Mouse (Mus musculus) lung, postnatal 36 days (tissue): ENCODE data around the gene Rbms2.

ENCODE experiments used
- DNase-seq: peaks from one replicate; pipeline ENCODE4 v3.0.0; 2022; ENCODE audit warnings: mixed read lengths

Gene Rbms2

DNA sequence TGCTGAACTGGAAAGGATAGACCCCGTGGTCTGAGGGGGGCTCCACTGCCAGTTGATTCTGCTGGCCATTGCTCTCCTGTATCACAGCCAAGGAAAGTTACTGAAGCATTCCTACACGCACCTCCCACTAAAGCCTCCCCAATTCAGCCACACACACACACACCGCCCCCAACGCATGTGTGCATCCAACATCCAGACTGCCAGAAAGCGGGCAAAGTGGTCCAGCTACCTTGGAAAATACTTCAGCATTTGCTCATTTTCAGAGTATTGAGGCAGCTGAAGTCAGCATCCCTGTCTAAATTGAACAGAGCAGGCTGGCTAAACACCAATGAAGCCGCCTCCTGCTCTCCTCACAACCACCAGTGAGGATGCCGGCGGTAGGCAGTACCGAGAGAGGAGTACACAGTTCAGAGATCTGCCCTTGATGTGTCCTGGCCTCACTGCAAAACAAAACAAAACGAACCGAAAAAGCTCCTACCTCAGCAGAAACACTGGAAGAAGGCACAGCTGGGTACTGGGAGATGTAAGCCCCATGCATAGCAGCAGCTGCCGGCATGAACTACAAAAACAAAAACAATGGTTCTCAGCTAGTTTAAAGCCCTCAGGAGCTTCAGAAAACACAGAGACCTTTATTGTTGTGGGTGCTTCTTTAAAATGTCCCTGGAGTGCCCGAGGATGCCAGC lies 46.3 kb downstream of the Rbms2 start:
- DNase-seq: no peak

DNA sequence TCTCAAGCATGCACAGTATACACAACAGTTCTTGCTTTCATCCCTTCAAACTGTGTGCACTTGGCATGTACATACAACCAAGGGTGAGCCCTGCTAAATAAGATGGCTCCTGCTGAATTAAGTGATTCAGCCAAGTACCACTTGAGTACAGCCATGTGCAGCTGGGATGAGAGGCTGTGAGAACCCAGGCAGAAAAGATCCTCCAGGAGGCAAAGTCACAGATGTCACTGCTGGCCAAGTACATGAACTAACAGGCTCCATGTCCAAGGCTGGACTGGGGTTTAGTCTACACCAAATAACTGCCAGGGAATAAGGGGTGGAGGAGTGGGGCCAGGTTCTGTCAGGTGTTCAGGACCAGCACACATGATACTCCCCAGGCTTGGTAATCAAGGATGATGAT lies 48.3 kb downstream of the Rbms2 start:
- DNase-seq: no peak

DNA sequence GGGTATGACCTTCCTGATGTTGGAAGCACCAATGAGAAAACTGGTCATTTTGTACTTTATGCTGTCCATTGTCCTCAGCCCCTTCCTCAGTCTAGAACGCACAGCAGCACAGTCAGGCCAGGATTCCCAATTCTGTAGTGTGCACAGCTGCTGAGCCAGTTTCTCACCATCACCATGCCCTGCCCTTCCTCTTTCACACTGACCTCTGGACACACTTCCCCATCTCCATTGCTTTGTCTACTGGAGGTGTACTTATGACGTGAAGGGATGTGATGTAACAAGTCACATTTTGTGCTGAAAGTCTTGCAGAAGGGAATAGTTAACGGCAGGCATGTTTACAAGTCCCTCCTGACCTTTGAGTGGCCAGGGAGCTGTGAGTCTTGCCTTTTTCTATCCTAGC lies 48.8 kb downstream of the Rbms2 start:
- DNase-seq: peak; percentile 51

DNA sequence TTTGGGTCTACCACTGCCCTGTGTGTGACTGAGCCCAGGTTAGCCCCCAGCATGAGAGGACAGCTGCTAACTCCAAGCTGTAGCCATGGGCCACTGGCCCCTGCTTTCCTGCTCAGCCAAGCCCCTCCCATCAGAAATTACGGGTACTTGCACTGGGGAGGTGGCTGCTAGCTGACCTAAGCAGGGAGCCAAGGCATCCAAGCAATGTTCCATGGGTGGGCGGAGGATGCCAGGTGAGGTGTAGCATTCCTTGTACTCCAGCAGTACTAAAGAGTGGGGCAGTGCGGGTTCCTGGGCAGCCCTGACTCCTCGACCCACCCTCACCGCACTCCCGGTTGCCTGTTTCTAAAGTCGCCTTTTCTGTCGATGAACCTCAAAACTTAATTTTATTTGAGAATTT lies 52.0 kb downstream of the Rbms2 start:
- DNase-seq: peak; percentile 19

DNA sequence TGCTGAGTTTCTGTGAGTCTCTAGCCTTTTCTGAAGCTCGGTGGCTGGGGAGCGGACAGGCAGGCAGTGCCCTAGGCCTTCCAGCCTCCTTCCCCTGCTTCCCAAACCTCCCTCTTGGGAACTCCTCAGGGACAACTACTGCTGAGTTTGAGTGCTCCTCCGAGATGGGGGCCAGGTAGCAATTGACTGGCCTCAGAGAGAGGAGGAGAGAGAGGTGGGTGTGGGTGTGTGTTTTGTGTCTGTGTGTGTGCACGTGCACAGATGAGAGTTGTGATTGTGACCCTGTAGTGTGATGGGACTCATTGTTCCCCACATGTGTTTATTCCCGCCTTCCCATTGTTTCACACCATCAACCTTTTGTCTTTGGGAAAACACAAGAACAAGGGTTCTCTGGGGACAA lies 52.6 kb downstream of the Rbms2 start:
- DNase-seq: no peak

DNA sequence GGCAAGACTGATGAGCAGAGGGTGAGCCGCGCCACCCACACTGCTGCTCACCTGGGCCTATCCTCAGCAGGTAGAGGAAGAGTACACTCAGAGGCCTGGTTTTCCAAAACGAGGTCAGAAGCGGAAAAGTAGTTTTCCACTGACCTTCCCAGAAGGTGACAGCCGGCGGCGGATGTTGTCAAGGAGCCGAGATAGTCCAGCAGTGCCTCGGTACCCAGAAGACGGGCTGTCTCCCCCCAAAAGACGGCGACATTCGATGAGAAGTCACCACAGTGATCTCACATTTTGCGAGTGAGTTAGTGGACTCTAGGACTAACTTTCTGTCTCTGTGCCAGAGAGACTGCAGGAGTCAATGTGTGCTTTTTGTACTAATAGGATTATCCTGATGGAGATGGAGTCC lies 54.1 kb downstream of the Rbms2 start:
- no peak for DNase-seq

DNA sequence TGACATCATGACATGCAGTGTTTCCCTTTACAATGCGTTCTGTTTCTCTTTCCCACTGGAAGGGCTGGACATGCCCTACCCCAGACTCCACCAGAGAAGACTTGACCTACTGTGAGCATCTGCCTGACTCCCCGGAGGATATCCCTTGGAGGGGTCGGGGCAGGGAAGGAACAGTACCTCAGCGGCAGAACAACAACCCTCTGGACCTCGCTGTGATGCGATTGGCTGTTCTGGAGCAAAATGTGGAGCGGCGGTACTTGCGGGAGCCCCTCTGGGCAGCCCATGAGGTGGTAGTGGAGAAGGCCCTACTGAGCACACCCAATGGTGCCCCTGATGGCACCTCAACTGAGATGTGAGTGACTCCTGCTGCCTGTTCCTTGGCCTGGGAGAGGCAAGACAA lies 55.3 kb downstream of the Rbms2 start:
- no peak for DNase-seq

DNA sequence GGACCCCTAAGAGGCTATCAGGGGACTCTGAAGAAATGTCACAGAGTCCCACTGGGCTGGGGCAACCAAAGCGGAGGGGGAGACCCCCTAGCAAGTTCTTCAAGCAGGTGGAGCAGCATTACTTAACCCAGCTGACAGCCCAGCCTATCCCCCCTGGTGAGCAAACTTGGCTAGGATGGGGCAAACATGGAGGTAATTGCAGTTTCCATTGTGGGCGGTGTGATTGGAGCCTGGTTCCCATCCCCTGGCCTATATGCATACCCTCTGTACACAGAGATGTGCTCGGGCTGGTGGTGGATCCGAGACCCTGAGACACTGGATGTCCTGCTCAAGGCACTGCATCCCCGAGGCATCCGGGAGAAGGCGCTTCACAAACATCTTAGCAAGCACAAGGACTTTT lies 56.3 kb downstream of the Rbms2 start:
- DNase-seq: no peak

DNA sequence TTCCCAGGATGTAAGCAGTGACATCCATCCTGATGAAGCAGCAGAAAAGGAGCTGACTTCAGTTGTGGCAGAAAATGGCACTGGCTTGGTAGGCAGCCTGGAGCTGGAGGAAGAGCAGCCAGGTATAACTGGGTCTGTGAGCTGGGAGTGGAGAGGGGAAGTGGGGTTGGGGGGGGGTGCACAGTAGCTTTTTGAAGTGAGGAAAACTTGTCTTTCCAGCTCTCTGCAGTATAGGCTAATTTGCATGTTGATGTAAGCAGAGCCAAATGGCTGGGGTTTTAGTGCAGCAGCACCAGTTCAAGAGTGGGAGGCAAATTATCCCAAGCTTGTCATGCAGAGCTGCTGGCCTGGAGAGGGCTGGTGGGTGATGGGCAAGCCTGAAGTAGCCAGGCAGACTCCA lies 68.9 kb downstream of the Rbms2 start:
- DNase-seq: no peak

DNA sequence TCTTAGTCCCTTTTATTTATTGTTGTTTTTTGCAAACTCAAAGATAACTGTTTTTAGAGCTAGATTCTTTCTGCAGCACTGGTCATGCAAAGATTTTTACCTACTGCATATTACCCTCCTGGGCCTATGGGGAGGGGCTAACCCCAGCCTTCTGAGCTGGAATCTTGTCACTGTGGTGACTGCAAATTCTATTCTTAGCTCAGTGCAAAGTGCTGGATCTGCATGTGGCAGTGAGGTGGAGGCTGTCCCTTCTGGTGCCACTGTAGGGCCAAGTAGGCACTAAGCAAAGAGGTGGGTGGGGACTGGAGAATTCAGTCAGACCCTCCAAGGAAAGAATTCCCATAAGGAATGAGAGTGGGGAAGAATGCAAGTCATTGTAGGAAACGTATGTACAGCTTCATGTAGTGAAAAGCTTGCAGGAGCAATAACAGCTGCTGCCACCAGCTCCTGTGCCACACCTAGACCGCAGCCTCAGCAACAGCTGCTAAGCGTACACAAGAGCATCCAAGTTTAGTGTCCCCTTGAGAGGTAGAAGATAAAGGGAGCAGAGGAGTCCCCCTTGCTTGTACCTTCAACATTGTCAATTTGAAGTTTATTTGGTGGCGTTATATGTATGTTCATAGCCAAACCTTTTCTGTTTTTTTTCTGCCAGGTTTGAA lies 69.9 kb downstream of the Rbms2 start:
- DNase-seq: no peak

DNA sequence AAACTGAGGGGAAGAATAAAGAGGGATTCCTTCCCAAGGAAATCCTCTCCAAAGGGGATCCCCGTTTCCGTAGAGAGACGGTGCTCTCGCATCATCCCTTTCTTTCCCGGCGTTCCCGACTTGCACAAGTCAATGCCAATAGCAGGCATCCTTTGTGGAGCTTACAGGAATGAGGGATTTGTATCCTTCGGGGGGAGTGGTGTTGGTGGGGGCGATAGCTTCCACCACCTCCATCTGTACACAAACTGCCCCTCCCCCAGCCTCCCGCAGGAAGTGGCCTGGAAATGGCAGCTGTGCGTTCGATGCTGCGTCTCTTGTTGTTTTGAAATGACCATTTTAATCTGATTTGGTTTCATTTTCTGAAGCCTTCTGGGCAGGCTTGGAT lies 82.5 kb downstream of the Rbms2 start:
- DNase-seq: peak; percentile 75

DNA sequence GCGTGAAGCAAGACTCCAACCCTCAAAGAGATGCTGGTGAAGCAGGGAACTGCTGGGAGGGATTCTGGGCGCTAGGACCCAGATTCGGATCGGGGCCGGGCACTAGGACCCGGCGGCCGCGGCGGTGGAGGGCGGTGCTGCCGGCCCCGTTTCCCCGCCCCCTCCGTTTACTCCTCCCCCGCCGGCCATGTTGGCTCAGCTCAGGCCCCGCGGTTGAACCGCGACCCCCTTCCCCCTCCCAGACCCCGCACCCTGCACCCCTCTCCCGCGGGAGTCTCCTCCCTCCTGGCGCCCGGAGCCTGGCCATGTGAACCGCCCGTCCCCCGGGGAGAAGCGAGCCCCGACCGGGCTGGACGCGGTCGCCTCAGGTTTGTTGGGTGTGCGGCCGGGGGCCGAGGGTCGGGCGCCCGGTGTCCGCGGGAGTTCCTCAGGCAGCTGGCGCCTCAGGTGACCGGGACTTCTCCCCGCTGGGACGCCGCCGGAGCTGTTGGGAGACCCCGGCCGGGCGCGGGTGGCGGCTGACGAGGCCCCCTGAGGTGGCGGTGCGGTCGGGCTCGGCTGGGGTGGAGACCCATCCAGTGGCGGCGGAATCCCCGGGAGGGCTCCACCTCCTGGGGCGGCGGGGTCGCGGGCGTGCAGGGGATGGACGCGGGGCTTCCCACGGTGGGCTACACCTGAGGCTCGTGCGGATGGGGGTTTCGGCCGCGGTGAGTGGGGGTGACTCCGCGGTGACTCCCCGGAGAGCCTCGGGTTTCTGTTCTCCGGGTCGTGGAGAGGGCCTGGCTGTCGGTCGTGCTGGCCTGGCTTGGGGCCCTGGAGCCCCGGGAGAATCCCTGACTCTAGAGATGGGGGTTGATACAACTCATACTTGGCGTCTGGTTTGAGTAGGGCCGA lies 83.2 kb downstream of the Rbms2 start:
- DNase-seq: peak; percentile 85

DNA sequence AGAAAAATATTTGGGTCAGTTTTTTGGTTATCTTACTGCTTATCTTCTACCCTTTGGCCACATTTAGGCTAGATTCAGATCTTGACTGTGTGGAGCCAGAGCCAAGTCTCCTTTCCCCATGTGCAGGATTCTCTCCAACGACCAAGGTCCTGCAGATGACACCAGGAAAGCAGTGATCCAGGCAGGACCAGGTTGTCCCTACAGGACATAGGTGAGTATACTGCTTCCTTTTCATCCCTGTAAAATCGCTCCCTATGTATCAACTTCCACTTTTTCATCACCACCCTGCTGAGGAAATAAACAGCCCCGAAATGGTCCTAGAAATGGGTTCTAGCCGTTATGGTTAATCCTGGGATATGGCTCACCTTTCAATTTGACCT lies 83.8 kb downstream of the Rbms2 start:
- DNase-seq: no peak

DNA sequence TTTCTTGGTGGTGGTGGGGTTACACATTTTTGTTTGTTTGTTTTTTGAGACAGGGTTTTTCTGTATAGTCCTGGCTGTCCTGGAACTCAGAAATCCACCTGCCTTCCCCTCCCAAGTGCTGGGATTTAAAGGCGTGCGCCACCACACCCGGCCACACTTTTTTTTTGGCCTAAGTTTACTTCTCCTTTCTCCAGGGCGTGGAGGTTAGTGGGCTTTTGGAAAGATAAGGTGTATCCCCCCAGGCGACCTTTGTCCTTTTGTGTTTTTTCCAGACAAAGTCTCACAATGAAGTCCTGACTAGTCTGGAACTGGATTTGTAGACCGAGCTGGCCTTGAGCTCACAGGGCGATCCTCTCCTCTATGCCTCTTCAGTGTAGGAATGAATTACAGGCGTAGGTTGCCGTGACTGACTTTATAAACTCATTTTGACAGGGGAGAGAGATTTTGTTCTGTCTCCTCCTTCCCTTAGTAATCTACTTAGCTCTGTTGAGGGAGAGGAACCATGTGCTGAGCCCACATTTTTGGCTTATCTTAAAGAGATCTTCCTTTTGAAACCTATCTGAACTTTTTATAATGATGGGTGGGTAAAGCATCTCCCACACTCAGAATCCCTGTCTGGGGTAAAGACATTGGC lies 85.0 kb downstream of the Rbms2 start:
- no peak for DNase-seq

DNA sequence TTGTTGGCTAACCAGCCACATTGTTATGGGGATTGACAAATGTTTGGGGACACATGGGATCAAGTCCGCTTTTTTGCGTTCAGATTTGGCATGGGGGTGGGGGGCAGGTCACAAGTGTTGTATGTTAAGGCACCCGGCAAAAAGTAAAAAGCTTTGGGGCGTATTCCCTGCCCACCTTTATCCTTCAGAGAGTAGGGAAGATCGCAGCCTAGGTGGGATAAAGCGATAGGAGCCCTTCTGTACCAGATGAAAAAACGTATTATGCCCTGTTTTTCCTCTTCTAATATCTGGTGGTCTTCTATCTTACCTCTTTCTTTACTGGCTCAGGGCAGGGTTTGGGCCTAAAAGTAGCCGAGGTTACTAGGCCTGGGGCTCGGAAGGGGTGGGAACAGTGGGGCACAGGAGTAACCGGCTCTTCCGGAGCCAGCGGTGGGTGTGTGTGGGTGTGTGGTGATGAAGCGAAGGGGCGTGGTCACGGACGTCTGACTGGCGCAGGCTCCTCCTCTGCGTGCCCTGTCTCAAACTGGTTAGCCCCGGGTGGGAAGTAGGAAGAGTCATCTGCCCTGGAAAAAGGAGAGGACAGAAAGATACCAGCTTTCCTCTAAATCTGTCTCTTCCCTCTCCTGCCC lies 85.6 kb downstream of the Rbms2 start:
- DNase-seq: peak; percentile 98

DNA sequence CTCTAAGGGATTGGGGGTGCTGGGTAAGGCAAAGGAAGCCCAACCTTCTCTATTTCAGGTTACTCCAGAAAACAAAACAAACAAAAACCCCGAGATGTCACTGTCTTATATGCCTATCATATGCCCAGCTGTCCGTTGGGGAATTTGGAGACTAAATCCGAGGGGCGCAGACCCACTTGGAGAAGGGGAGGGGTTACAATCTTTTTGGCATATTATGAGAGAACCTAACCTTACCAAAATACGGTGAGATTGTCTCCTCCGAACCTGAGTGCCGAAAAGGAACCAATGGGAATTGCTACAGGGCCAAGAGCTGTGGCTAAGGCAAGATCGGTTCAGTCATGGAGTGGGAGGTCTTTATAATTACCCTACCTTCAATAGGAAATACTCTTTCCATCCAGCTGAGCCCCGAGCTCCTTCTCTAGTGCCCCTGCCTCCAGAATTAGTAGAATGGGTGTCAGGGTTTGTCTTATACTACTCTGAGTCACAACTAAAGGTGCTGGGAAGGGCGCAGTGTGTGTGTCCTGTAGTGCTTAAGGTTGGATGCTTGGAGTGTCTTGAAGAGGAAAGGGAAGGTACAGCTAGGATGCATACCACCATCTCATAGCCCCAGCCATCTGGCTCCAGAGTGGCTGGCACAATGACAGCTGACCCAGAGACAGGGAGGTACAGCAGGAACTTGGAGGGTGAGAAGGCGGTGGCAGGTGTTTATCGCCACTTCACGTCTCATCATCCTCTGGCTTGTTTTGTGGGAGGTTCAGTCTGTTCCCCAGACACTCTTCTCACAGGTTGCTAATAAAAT lies 86.4 kb downstream of the Rbms2 start:
- peak; percentile 18 for DNase-seq

DNA sequence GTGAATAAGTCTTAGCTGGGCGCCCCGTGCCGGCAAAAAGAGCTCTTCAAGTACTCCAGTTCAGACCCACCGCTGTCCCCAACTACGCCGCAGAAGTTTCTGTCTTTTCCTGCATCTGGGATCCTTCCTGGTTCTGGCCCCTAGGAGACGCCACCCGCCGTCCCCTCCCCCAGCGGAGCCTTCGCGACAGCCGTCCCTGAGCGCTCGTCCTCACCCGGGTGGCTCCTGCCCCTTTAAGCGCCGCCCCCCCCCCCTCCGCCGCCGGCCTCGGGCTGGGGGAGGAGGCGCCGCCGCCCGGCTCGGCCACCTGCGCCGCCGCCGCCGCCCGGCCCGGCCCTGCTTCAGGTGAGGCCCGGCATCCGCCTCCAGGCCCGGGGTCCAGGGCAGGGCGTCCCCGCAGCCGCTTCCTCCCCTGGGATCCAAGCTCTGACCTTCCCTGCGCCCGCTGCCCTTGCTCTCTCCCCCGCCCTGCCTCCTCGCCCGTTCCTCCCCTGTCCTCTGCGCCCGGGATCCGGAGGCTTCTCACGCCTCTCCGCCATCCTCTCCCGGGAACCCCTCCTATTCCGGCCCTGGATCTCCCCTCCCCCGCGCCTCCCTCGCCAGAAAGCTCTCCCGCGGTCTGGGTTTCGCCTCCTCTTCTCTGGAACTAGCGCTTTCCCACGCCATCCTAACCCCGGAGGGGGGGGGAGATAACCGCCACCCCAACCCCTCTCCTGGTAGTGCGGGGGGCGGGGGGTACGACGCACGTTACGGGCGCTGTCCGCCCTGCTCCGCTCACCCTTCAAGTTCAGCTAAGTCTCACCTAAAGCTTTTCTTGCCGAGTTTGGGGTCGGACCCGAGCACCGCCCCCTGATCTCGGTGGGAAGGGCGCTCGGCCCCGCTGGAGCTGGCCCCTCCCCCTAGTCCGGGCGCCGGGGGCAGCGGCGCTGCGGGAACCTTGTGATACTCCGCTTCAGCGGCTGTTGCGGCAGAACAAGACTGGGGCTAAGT lies 87.3 kb downstream of the Rbms2 start:
- peak; percentile 89 for DNase-seq

DNA sequence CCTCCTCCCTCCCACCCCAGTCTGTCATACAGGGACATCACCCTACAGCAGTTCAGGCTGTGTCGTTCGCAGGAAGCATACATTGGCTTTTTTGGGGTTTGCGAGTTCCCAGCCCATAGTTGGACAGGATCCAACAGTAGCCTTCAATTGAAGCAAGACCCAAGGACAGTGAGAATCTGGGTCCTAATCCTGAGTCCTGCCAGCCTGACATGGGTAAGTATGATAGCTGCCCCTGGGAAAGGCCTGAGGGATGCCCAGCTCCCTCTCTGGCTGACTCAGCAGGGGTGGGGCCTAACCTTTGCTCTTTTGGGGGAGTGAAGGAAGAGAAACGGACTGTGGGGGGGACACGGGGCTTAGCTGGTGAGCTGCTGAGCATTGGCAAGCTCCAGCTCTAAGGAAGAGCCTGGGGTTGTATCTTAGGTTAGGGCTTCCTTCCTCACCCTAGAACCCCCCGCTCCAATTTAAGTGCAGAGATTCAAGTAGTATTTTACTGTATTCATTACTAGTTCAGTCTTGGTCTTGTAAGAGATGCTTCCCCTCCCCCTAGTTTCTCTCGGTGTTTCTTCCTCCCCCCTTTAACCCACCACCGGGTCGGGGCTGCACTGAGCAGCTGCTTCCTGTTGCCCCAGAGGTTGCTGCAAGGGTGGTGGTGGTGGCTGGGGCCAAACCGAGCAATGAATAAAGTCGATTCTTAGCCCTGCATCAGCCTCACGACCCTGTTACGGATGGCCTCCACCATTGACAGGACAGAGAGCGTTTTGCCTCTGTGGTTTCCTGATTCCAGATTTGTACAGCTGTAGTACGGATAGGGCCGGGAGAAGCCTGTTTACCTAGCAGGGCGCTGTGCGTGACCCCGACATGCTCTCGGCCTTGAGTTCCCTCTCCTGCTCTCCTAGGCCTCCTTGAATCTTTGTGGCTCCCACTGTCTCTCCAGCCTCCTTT lies 88.3 kb downstream of the Rbms2 start, which contains the start of gene Baz2a:
TSS of gene Baz2a (plus strand) at position 14 of the 942 bp plus-strand sequence.
- DNase-seq: peak; percentile 67
